Mouse (Mus musculus) heart, embryonic 15.5 days (tissue): ENCODE measurements at regions not wholly inside any gene's neighbourhood (a gene's known extent, or its start where the extent isn't known, plus 50 kb on each side); places are given as distances from the start of the nearest gene placed in this dataset.

Source experiments
- ATAC-seq: fragments of 200-750 bp; cut with Nextera tagmentation; replicated peaks from 2 replicates; pipeline ENCODE4 v1.8.0; 2017; ENCODE audit warnings: low read depth, moderate TSS enrichment; ENCODE audit not compliant: insufficient number of reproducible peaks, insufficient read depth, low FRiP score
- H3K27ac ChIP-seq: fragments of 300-500 bp; sonication (generic); 2 replicates; pipeline ENCODE4 v1.5.1; 2015; ENCODE audit warnings: mild to moderate bottlenecking, inconsistent platforms
- H3K27me3 ChIP-seq: fragments of 300-500 bp; sonication (generic); 2 replicates; pipeline ENCODE4 v1.6.1; 2015; ENCODE audit warnings: inconsistent platforms
- H3K36me3 ChIP-seq: fragments of 300-500 bp; sonication (generic); 2 replicates; pipeline ENCODE4 v1.6.1; 2015; ENCODE audit warnings: mild to moderate bottlenecking, inconsistent platforms
- H3K4me1 ChIP-seq: fragments of 300-500 bp; sonication (generic); replicated peaks from 2 replicates; pipeline ENCODE4 v1.6.1; 2015; ENCODE audit warnings: inconsistent platforms
- H3K4me2 ChIP-seq: fragments of 300-500 bp; sonication (generic); 2 replicates; pipeline ENCODE4 v1.6.1; 2015; ENCODE audit warnings: inconsistent platforms, mild to moderate bottlenecking, moderate library complexity
- H3K4me3 ChIP-seq: fragments of 300-500 bp; sonication (generic); 2 replicates; pipeline ENCODE4 v1.5.1; 2015; ENCODE audit warnings: mild to moderate bottlenecking, inconsistent platforms
- H3K9ac ChIP-seq: fragments of 300-500 bp; sonication (generic); 2 replicates; pipeline ENCODE4 v1.6.1; 2015; ENCODE audit warnings: mild to moderate bottlenecking, inconsistent platforms
- H3K9me3 ChIP-seq: fragments of 300-500 bp; sonication (generic); replicated peaks from 2 replicates; pipeline ENCODE4 v1.6.1; 2016; ENCODE audit warnings: inconsistent platforms
- WGBS: fragments of 180-500 bp; shearing (Covaris S2); methylation state at CpG from one replicate; pipeline ENCODE4 v1.1.7; 2015; ENCODE audit warnings: mixed read lengths; 5-methylcytosine and 5-hydroxymethylcytosine counted together

DNA sequence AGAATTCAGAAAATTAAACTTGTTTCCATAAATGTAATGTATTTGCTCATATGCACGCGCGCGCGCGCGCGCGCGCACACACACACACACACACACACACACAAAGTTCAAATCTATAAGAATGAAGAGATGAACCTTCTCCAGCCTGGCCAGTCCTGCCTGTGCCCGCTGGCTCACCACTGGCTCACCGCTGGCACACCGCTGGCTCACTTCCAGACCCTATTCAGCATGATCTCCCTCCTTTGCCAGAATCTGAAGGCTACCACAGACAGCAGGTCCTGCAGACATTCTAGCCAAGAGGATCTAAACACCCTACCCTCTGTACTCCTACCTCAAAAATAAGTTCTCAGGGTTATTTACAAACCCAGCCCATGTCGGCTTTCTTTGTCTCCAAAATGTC, 69.3 kb upstream of the Hnrnpk start:
- H3K9ac ChIP-seq, result no peak overlapping the region
- H3K4me2 ChIP-seq, result no peak overlapping the region
- peaks cover 9% of the 10 kb centered on the region for H3K27me3 ChIP-seq
- H3K36me3 ChIP-seq, result no peaks in the 10 kb centered on the region
- H3K9me3 ChIP-seq, result 0 out of 2 replicates have a peak, but pooled peaks cover 4% of the 10 kb centered on the region
- WGBS, result 83% methylated on average over 14 of the region's 14 CpGs
- ATAC-seq, result no peak
- no peak overlapping the region for H3K4me3 ChIP-seq
- peaks cover 4% of the 10 kb centered on the region; the same call in 1 of the 2 replicates for H3K4me1 ChIP-seq
- no peak overlapping the region for H3K27ac ChIP-seq

DNA sequence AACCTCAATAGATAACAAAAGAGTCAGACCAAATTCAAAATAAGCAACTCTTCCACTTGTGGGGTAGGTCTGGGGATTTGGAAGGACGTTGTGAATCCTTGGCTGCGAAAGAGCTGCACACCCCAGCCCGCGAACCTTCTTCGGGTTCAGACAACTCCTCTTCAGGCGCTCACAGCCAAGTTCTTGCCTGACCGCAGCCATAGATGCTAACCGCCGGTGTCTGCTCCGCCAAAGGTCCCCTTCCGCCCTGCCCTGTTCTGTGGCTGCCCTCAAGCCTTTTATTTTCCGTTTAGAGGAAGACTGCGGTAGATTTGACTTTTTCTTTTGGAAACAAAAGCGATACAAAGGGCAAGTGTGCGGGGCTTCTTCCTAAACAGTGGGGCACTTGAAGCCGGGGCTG, 68.6 kb upstream of the Hnrnpk start:
- peak overlapping the region; percentile 43 for H3K4me3 ChIP-seq
- H3K27ac ChIP-seq, result no peak overlapping the region
- H3K36me3 ChIP-seq, result no peaks in the 10 kb centered on the region
- no peak for ATAC-seq
- peaks cover 9% of the 10 kb centered on the region for H3K27me3 ChIP-seq
- H3K4me1 ChIP-seq, result peaks cover 4% of the 10 kb centered on the region; the same call in 1 of the 2 replicates
- H3K9ac ChIP-seq, result peak overlapping the region; percentile 16; the same call in 1 of the 2 replicates
- peak overlapping the region; percentile 64 for H3K4me2 ChIP-seq
- WGBS, result 11% methylated on average over 16 of the region's 16 CpGs
- 0 out of 2 replicates have a peak, but pooled peaks cover 4% of the 10 kb centered on the region for H3K9me3 ChIP-seq

DNA sequence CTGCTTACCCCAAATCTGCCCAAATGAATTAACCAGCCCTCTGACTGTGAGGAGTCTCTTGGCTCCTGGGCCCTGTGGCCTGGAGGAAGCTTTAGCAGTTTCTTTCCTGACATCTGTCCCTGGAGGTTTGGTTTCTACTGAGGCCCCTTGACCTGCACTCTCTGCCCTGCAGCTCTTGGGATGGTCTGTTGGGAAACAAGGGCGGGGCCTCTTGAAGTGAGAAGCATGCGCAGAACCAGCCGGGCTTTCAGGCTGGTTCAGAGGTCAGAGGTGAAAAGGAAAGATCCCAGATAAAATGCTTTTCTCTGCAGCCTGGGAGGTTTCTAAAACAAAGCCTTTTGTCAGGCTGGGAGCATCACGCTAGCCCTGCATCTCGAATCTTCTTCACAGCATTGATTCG, 66.6 kb upstream of the Hnrnpk start:
- H3K4me3 ChIP-seq, result no peak overlapping the region
- no peak overlapping the region for H3K4me2 ChIP-seq
- H3K4me1 ChIP-seq, result peaks cover 4% of the 10 kb centered on the region; the same call in 1 of the 2 replicates
- H3K27ac ChIP-seq, result no peak overlapping the region
- H3K27me3 ChIP-seq, result peaks cover 9% of the 10 kb centered on the region
- 41% methylated on average over 6 of the region's 6 CpGs for WGBS
- H3K9me3 ChIP-seq, result 0 out of 2 replicates have a peak, but pooled peaks cover 4% of the 10 kb centered on the region
- no peak for ATAC-seq
- no peaks in the 10 kb centered on the region for H3K36me3 ChIP-seq
- H3K9ac ChIP-seq, result no peak overlapping the region

DNA sequence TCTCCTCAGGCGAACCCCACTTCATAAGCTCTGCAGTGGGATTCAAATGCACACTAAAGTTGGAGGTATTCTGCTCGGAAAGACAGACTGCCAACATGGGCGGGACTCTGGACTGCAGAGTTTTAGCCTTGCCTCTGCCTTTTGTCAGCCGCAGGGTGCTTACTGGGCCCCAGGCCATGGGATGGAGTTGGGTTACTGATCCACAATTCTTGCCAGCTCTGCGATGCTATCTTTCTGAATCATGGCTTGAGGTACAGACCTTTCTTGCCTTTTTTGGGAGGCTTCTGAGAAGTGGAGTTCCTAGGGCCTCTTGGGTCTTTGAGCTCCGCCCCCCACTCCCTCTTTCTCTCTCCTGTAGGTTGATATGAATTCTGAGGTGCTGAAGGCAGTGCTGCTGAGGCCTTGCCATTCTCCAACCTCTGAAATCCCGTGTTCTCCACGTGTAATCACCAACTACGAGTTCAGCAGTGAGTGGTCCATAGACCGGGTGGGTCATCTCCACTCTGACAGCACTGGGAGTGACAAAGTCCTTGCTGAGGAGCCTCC, 64.0 kb upstream of the Hnrnpk start:
- H3K27me3 ChIP-seq, result no peaks in the 10 kb centered on the region; the same call in 1 of the 2 replicates
- no peak overlapping the region for H3K27ac ChIP-seq
- WGBS, result 67% methylated on average over 10 of the region's 10 CpGs
- H3K4me3 ChIP-seq, result no peak overlapping the region
- no peaks in the 10 kb centered on the region for H3K36me3 ChIP-seq
- H3K9ac ChIP-seq, result no peak overlapping the region
- H3K4me2 ChIP-seq, result no peak overlapping the region
- ATAC-seq, result no peak
- H3K9me3 ChIP-seq, result 0 out of 2 replicates have a peak, but pooled peaks cover 4% of the 10 kb centered on the region
- peaks cover 4% of the 10 kb centered on the region; the same call in 1 of the 2 replicates for H3K4me1 ChIP-seq

DNA sequence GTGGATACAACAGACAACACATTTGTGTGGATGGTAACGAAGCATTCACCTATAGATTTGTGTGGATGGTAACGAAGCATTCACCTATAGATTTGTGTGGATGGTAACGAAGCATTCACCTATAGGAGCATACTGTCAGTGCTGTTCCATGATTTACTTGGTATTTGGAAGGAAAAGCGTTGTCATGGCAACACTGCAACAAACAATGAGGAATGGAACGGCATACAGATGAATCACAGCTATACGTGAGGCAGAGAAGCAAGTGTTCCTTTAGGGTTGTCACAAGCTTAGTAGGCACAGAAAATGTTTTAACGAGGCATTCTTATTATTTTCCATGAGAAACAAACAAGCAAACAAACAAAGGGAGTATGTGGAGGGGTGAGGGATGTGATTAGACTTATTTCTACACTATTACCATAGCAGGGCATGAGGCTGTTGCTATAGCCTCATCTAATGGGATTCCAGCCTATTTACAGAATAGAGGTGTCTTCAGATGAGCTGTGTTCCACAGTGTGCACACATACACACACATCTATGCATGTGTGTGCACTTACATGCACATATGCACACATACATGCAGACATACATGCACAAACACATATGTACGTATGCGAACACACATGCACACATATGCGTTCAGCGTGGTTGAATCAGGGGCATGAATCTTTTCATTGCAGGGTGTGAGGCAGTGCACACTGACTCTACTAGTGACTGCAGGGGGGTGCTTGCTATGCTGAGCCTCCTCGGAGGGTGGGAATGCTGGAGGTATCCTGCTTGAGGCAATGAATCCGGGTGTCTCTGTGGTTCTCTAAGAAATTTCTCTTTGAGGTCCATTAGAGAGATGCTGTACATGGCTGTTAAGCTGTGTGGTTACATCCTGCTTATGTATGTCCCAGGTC, 62.3 kb upstream of the Hnrnpk start:
- Histone ChIP-seq H3K4me3 (no peak overlapping the region), H3K9ac (no peak overlapping the region), H3K27ac (no peak overlapping the region), H3K9me3 (0 out of 2 replicates have a peak, but pooled peaks cover 4% of the 10 kb centered on the region), H3K4me1 (no peaks in the 10 kb centered on the region), H3K36me3 (no peaks in the 10 kb centered on the region), H3K4me2 (no peak overlapping the region), H3K27me3 (peaks cover 3% of the 10 kb centered on the region; the same call in 1 of the 2 replicates)
- ATAC-seq, result no peak
- WGBS, result 73% methylated on average over 13 of the region's 13 CpGs
